Mouse (Mus musculus) adrenal gland, adult 2 months (tissue): ENCODE results near the gene Tmc5. TPM values are rescaled to one million over a fixed set of nuclear protein-coding genes. Genes with fewer than 3 reads are reported as not detected.

ENCODE experiments used
- DNase-seq: peaks from one replicate; pipeline ENCODE4 v3.0.0; 2021
- long read RNA-seq: library from polyadenylated mRNA; stranded (forward); transcript quantifications from one replicate; pipeline ENCODE4 v2.0.0, GENCODE M21; 2021
- polyA plus RNA-seq: library from polyadenylated mRNA; depleted of rRNA; stranded (reverse); fragments of >200 nt; gene quantifications from 2 replicates; pipeline ENCODE4 v1.2.3, GENCODE M21; 2012; rRNA removed
- total RNA-seq, 2 experiments: library from RNA; stranded (reverse); gene quantifications; 2 replicates each; pipeline ENCODE4 v1.2.3; 2021

The Tmc5 gene
- total RNA-seq = not detected
- polyA plus RNA-seq = 0.04 and 0.08 TPM in 2 replicates
- long read RNA-seq = 0 reads

DNA sequence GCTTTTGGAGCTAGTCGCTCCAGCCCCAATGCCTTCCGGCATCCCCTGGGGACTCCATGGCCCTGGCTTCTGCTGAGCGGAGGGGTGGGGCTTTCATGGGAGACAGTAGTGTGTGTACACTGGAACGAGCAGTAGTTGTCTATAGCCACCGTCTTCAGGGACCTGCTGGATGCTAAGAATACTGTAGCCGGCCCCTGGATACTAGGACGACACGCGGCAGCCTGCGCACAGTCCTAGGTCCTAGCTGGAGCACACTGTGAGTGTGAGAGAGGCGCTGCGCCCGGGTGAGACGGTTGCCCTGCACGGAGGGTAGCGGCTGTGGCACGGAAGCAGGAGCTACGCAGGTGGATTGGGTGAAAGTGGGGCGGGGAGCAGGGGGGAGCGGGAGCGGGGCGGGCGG lies at the start of gene Tmc5:
Gene Tmc5, plus strand, starts transcription at position 97 of the 400 bp plus-strand sequence.
- DNase-seq = no peak

GRCm38 (mm10) chr7:118547451-118547850 lies 49.6 kb upstream of the Tmc5 start:
- no peak for DNase-seq

GRCm38 (mm10) chr7:118553881-118554280 lies 43.2 kb upstream of the Tmc5 start:
- DNase-seq = no peak

- DNase-seq = no peak
Measured at GRCm38 (mm10) chr7:118554290-118554689, 42.8 kb upstream of the Tmc5 start.

DNA sequence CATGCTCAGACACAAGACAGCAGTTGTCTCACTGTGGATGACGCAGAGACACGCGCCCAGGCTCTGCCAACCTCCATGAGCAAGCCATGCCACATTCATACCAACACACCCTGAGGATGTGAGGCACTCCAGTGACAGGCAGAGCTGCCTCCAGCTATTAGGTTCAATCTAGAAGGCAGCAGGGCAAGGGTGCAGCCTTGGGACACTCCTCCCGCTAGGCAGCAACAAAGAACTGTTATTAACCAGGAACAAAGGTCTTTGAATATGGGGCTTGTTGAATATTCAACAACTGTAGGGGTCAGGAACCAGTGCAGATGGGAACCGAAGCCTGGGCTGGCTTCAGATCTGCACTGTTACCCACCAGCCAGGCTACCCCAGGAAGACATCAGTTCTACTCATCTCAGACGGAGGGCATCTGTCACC lies 28.0 kb upstream of the Tmc5 start:
- DNase-seq = no peak

GRCm38 (mm10) chr7:118571350-118571749 lies 25.7 kb upstream of the Tmc5 start:
- DNase-seq = no peak

DNA sequence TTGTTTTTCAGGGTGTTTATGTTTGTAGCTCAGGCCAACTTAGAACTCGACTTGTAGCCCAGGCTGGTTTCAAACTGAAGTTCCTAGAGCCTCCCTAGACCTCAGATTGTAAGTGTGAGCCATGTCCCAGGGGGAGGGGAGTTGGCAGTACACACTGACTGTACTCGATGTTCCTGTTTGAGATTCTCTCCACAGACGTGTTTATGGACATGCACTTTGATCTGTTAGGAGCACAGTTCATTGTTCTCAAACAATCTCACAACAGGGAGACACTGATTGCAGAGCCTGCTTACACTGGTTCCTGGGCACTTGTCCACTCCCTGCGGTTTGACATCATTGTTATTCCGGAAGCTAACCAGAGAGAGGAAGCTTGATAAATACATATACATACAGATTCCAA lies 25.1 kb upstream of the Tmc5 start:
- no peak for DNase-seq

DNA sequence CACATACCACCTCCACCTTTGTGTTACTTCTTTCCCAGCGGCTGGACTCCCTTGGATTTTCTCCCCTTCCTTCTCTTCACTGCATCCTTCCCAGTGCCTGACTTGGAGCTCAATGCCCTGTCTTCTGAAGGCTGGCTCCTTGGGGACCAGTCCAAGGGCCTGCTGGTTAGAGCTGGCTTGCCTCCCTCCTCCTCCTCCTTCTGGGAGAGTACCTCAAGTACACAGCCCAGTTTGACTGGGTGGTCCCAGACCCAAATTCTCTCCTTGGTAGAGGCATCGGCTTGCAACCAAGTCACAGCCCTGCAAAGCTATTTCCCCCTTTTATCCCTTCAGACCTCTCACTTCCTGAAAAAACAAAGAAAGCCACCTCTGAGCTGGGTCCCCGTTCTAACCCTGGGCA lies 18.8 kb upstream of the Tmc5 start:
- no peak for DNase-seq

GRCm38 (mm10) chr7:118579938-118580337 lies 17.2 kb upstream of the Tmc5 start:
- DNase-seq = no peak

DNA sequence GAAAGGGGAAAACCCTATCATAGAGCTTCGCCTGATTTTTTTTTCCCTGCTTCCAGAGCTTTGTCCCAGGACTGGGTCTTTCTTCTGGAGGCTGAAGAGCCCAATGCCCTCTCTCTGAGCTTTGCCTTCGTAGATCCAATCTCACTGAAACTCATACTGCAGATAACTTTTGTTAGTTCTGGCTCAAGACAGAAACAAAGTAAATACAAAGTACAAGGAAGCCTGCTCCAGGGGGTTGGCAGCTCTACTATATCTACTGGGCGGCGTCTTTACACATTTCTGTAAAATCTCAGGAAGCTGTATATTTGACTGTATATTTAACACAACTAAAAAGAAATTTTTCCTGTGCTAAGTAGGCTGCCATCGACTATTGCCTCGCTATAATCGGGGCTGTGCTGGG lies 13.3 kb upstream of the Tmc5 start:
- DNase-seq = no peak

- peak; percentile 66 for DNase-seq
Measured at GRCm38 (mm10) chr7:118584257-118584907, 12.7 kb upstream of the Tmc5 start, which contains the start of gene Tmc7. Gene Tmc7, minus strand, starts transcription at chr7:118584736.

GRCm38 (mm10) chr7:118584926-118585325 lies 12.2 kb upstream of the Tmc5 start:
- DNase-seq = no peak

DNA sequence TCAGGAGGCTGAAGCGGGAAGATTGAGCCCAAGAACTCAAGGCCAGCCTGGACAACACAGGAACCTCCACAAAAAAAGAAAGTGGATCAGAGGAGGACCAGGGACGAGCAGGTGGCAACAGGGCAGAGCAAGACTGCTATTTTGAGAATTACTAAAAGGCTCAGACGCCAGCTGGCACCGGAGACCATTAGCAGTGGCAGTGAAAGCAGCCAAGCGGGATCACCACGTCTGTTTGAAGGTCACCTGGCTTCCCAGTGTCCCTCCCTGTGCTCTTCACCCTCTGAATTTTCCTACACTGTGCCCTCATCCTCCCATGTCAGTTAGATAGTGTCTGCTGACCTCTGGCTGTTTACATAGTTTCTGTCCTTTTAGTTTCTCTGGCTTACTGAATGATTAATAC lies 11.2 kb upstream of the Tmc5 start:
- peak; percentile 46 for DNase-seq

DNA sequence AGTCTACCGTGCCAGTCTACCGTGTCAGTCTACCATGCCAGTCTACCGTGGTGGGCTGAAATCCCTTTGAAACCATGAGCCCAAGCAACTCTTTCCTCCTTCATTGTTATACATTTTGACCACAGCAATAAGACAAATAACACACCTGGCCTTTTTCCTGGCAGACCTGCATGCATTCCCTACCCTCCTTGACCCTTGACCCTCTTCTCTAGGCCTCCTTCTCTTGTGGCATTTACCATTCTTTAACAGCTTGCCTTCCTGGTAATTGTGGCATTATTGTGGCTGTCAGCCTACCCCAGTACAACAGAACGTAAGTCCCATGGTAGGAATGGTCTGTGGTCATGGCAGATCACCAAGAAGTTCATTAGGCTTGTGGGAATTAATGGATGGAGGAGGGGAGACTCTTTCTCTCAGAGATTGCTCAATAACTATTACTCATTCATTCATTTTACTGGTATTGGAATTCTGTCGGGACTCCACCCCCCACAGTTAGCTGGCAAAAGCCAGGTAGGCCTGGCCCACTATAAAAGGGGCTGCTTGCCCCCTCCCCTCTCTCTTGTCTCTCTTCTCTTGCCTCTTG lies 6.3 kb upstream of the Tmc5 start:
- peak; percentile 4 for DNase-seq

DNA sequence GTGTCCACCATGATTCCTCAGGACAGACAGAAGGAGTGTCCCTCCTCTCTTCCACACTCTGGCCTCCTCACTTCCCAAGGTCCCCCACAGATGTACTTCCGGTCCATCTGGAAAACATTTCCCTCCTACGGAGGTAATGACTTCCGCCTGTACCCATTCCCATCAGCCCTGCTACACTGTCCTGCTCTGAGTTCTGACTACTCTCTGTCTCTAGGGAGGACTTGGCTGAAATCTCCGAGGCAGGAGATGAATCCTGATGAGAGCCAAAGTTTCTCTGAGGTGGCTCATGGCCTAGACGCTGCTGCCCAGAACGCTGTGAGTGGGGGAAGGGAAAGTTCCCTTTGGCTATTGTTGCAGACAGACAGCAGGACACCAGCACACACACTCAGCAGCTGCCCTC lies 5.0 kb upstream of the Tmc5 start:
- DNase-seq = no peak

DNA sequence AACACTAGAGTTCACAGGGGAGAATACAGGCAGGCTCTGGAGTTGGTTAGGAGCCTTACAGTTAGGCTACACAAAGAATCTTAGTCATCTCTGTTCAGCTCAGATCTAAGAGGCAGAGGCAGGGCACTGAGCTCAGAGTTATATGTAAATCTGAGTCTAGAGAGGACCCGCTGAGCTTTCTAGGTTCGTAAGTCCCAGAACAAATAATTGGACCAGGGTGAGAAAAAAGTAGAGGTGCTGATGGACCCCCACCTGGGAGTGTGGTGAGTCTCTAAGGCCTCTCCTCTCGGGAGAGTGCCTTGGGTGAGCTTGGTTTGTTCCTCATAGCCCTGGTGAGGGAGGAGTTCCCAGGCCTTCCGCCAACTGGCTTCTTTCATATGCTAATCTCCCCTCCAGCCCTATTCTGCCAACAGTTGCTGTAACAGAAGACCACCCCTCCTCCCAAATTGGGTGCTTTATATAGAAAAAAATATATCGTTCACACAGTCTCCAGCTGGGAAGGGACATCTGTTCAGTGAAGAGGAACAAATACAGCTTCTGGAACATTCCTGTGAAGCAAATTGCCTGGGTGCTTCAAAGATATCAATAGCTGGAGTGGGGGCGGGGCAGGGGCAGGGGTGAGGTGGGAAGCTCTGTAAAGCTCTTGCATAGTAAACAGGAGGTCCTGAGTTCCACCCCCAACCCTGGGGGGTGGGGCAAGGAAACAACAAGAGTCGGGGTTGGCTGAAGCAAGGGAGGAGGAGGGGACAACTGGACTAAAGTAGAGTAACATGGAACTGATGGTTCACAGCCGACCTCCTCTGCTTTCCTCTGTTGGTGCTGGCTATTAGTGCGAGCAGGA lies 3.3 kb upstream of the Tmc5 start:
- no peak for DNase-seq

GRCm38 (mm10) chr7:118594611-118595010 lies 2.5 kb upstream of the Tmc5 start:
- DNase-seq = no peak

- DNase-seq = peak; percentile 89
Measured at GRCm38 (mm10) chr7:118595228-118595627, 1.9 kb upstream of the Tmc5 start.

DNA sequence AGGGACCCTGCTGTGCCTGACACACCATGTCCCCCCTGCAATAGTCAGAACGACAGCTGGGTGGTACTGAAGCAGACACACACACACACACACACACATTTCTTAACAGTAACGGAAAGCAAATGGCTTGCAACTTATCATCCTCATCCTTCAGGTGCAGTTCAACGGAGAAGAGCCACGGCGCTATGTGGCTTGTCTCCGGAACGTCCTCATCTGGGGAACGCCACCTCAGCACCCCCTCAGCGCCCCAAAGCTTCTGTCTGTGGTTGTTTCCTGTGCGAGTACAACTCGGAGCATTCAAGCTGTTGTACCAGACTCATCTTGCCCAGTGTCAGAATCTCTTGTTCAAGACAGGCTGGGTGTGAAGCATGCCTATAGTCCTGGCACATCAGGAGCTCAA lies 826 bp upstream of the Tmc5 start:
- DNase-seq = no peak

DNA sequence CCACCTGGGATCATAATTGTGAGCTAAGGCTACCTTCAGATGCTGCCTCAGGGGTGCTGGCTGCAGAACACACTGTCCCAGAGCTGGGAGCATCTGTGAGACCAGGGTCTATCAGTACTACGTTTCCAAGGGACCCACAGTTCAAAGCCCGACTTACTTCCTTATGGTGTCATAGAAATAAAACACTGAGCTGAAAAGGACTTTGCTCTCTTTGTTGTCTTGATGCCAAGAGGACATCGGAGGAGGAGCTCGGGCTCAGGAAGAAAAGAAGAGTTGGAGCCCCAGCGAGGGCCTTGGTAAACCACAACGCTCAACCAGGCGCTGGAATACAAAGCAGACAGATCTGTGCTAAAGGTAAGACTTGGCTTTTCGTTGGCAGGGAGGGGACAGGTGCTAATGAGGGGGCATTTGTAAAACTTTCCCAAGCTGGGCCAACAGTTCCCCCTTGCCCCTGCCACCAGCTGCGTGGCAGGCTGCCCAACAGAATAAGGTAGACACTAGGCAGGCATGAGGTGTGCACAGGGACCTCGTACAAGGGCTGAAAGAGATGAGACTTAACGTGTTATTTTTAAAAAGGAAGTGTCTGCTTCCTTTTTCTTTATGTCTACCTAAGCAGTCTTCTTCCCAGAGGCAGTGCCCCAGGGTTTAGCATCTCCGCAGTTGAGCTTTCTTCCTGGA lies 3.0 kb downstream of the Tmc5 start:
- DNase-seq = no peak

- DNase-seq = peak; percentile 6
Measured at GRCm38 (mm10) chr7:118604842-118605241, 7.7 kb downstream of the Tmc5 start.

- no peak for DNase-seq
Measured at GRCm38 (mm10) chr7:118609815-118610214, 12.7 kb downstream of the Tmc5 start.

GRCm38 (mm10) chr7:118610721-118611120 lies 13.6 kb downstream of the Tmc5 start:
- DNase-seq = no peak
